Mouse (Mus musculus) neural tube, embryonic 11.5 days (tissue): ENCODE measurements at regions not wholly inside any gene's neighbourhood (a gene's known extent, or its start where the extent isn't known, plus 50 kb on each side); places are given as distances from the start of the nearest gene placed in this dataset.

Experiments
- ATAC-seq: fragments of 200-750 bp; cut with Nextera tagmentation; 2 replicates; pipeline ENCODE4 v1.8.0; 2017; ENCODE audit warnings: moderate number of reproducible peaks, mild to moderate bottlenecking, moderate TSS enrichment, moderate library complexity; ENCODE audit not compliant: insufficient read depth, low FRiP score, low TSS enrichment
- DNase-seq: peaks from one replicate; pipeline ENCODE4 v3.0.0-alpha.2; 2015; ENCODE audit warnings: low spot score
- H3K27ac ChIP-seq: fragments of 300-500 bp; sonication (generic); 2 replicates; pipeline ENCODE4 v1.5.1; 2014; ENCODE audit warnings: low read depth, mild to moderate bottlenecking, low read length
- H3K27me3 ChIP-seq: fragments of 300-500 bp; sonication (generic); 2 replicates; pipeline ENCODE4 v1.6.1; 2014; ENCODE audit warnings: mild to moderate bottlenecking, low read length, mixed read lengths; ENCODE audit not compliant: control insufficient read depth, insufficient read depth
- H3K36me3 ChIP-seq: fragments of 300-500 bp; sonication (generic); 2 replicates; pipeline ENCODE4 v1.6.1; 2014; ENCODE audit warnings: mild to moderate bottlenecking, low read length, moderate library complexity, mixed read lengths; ENCODE audit not compliant: control insufficient read depth, insufficient read depth
- H3K4me1 ChIP-seq: fragments of 300-500 bp; sonication (generic); 2 replicates; pipeline ENCODE4 v1.6.1; 2014; ENCODE audit warnings: low read length, mixed read lengths; ENCODE audit not compliant: control insufficient read depth, insufficient read depth
- H3K4me2 ChIP-seq: fragments of 300-500 bp; sonication (generic); 2 replicates; pipeline ENCODE4 v1.6.1; 2014; ENCODE audit warnings: low read depth, mild to moderate bottlenecking, moderate library complexity
- H3K4me3 ChIP-seq: fragments of 300-500 bp; sonication (generic); 2 replicates; pipeline ENCODE4 v1.5.1; 2014; ENCODE audit warnings: low read depth, low read length
- H3K9ac ChIP-seq: fragments of 300-500 bp; sonication (generic); 2 replicates; pipeline ENCODE4 v1.6.1; 2014; ENCODE audit warnings: mild to moderate bottlenecking, low read length
- H3K9me3 ChIP-seq: fragments of 300-500 bp; sonication (generic); 2 replicates; pipeline ENCODE4 v1.6.1; 2016; ENCODE audit warnings: low read length; ENCODE audit not compliant: control insufficient read depth
- WGBS: fragments of 180-500 bp; shearing (Covaris S2); extraction: QIAGEN DNeasy Blood & Tissue Kit; methylation state at CpG from one replicate; pipeline ENCODE4 v1.1.7; 2014; 5-methylcytosine and 5-hydroxymethylcytosine counted together

- 78% methylated on average over 2 of the region's 2 CpGs for WGBS
- DNase-seq, result no peak
- Histone ChIP-seq H3K4me3 (no peak overlapping the region), H3K27ac (no peak overlapping the region), H3K4me2 (no peak overlapping the region), H3K9me3 (no peaks in the 10 kb centered on the region), H3K4me1 (no peaks in the 10 kb centered on the region), H3K36me3 (no peaks in the 10 kb centered on the region), H3K9ac (no peak overlapping the region), H3K27me3 (no peaks in the 10 kb centered on the region)
- no peak for ATAC-seq
Measured at GRCm38 (mm10) chr8:89982551-89982950, 365.6 kb downstream of the Tox3 start.

GRCm38 (mm10) chr8:89981320-89981719, 366.8 kb downstream of the Tox3 start:
- WGBS, result 76% methylated on average over 2 of the region's 2 CpGs
- H3K4me2 ChIP-seq, result no peak overlapping the region
- H3K27me3 ChIP-seq, result no peaks in the 10 kb centered on the region
- ATAC-seq (no peak), DNase-seq (no peak)
- H3K9ac ChIP-seq, result no peak overlapping the region
- no peak overlapping the region for H3K27ac ChIP-seq
- no peaks in the 10 kb centered on the region for H3K4me1 ChIP-seq
- H3K9me3 ChIP-seq, result no peaks in the 10 kb centered on the region
- no peak overlapping the region for H3K4me3 ChIP-seq
- no peaks in the 10 kb centered on the region for H3K36me3 ChIP-seq

- Histone ChIP-seq H3K27me3 (no peaks in the 10 kb centered on the region), H3K4me2 (no peak overlapping the region), H3K4me3 (no peak overlapping the region), H3K36me3 (no peaks in the 10 kb centered on the region), H3K27ac (no peak overlapping the region), H3K9me3 (no peaks in the 10 kb centered on the region), H3K4me1 (no peaks in the 10 kb centered on the region), H3K9ac (no peak overlapping the region)
- ATAC-seq, result no peak
- WGBS, result 81% methylated on average over 4 of the region's 4 CpGs
- no peak for DNase-seq
Measured at GRCm38 (mm10) chr8:89980441-89980840, 367.7 kb downstream of the Tox3 start.

- no peak overlapping the region for H3K4me3 ChIP-seq
- H3K9me3 ChIP-seq, result no peaks in the 10 kb centered on the region
- no peak overlapping the region for H3K27ac ChIP-seq
- no peak for ATAC-seq
- H3K4me2 ChIP-seq, result no peak overlapping the region
- no peaks in the 10 kb centered on the region for H3K36me3 ChIP-seq
- WGBS, result 100% methylated on average over 1 of the region's 1 CpGs
- no peaks in the 10 kb centered on the region for H3K27me3 ChIP-seq
- no peaks in the 10 kb centered on the region for H3K4me1 ChIP-seq
- no peak overlapping the region for H3K9ac ChIP-seq
- no peak for DNase-seq
Measured at GRCm38 (mm10) chr8:89962799-89963198, 385.3 kb downstream of the Tox3 start.

GRCm38 (mm10) chr8:89957486-89957885, 390.7 kb downstream of the Tox3 start:
- Histone ChIP-seq H3K27ac (no peak overlapping the region), H3K4me3 (no peak overlapping the region), H3K36me3 (no peaks in the 10 kb centered on the region), H3K9me3 (no peaks in the 10 kb centered on the region), H3K4me1 (no peaks in the 10 kb centered on the region), H3K9ac (no peak overlapping the region), H3K4me2 (no peak overlapping the region), H3K27me3 (no peaks in the 10 kb centered on the region)
- ATAC-seq (no peak), DNase-seq (no peak)

- ATAC-seq (no peak), DNase-seq (no peak)
- H3K9ac ChIP-seq, result no peak overlapping the region
- no peaks in the 10 kb centered on the region for H3K27me3 ChIP-seq
- 80% methylated on average over 11 of the region's 11 CpGs for WGBS
- H3K27ac ChIP-seq, result no peak overlapping the region
- H3K9me3 ChIP-seq, result no peaks in the 10 kb centered on the region
- H3K4me3 ChIP-seq, result no peak overlapping the region
- H3K4me1 ChIP-seq, result no peaks in the 10 kb centered on the region
- H3K4me2 ChIP-seq, result no peak overlapping the region
- H3K36me3 ChIP-seq, result no peaks in the 10 kb centered on the region
Measured at GRCm38 (mm10) chr8:89956482-89957020, 391.6 kb downstream of the Tox3 start.

GRCm38 (mm10) chr8:89938836-89939235, 409.3 kb downstream of the Tox3 start:
- Histone ChIP-seq H3K27ac (no peak overlapping the region), H3K9ac (no peak overlapping the region), H3K4me3 (no peak overlapping the region), H3K4me2 (no peak overlapping the region), H3K36me3 (no peaks in the 10 kb centered on the region), H3K4me1 (no peaks in the 10 kb centered on the region), H3K27me3 (no peaks in the 10 kb centered on the region), H3K9me3 (no peaks in the 10 kb centered on the region)
- no peak for DNase-seq
- ATAC-seq, result no peak
- 88% methylated on average over 1 of the region's 1 CpGs for WGBS

- H3K36me3 ChIP-seq, result no peaks in the 10 kb centered on the region
- H3K4me2 ChIP-seq, result no peak overlapping the region
- H3K9ac ChIP-seq, result no peak overlapping the region
- H3K4me3 ChIP-seq, result no peak overlapping the region
- ATAC-seq, result no peak
- H3K27me3 ChIP-seq, result no peaks in the 10 kb centered on the region
- H3K4me1 ChIP-seq, result no peaks in the 10 kb centered on the region
- no peaks in the 10 kb centered on the region for H3K9me3 ChIP-seq
- WGBS, result 93% methylated on average over 2 of the region's 2 CpGs
- DNase-seq, result no peak
- no peak overlapping the region for H3K27ac ChIP-seq
Measured at GRCm38 (mm10) chr8:89934521-89934920, 413.6 kb downstream of the Tox3 start.

- H3K9me3 ChIP-seq, result no peaks in the 10 kb centered on the region
- peak; percentile 30 for DNase-seq
- 0 out of 2 replicates have a peak overlapping the region, but pooled peaks have one; percentile 11 for H3K9ac ChIP-seq
Measured at GRCm38 (mm10) chr8:89926666-89927232, 421.4 kb downstream of the Tox3 start.

More at GRCm38 (mm10) chr8:89926666-89927232, 421.4 kb downstream of the Tox3 start:
- ATAC-seq, result no peak
- H3K27ac ChIP-seq, result no peak overlapping the region
- no peak overlapping the region for H3K4me3 ChIP-seq
- no peak overlapping the region for H3K4me2 ChIP-seq
- no peaks in the 10 kb centered on the region for H3K36me3 ChIP-seq
- WGBS, result 6% methylated on average over 3 of the region's 3 CpGs
- no peaks in the 10 kb centered on the region for H3K27me3 ChIP-seq
- no peaks in the 10 kb centered on the region; the same call in 1 of the 2 replicates for H3K4me1 ChIP-seq
